Mouse (Mus musculus) liver, embryonic 16.5 days (tissue): ENCODE measurements around the gene Ccnk. TPM values are rescaled to one million over a fixed set of nuclear protein-coding genes. Genes with fewer than 3 reads are reported as not detected.

Experiments
- ATAC-seq: fragments of 200-750 bp; cut with Nextera tagmentation; 2 replicates; pipeline ENCODE4 v1.8.0; 2017; ENCODE audit warnings: low read depth, mild to moderate bottlenecking, moderate number of reproducible peaks, moderate library complexity
- H3K27ac ChIP-seq: fragments of 300-500 bp; sonication (generic); 2 replicates; pipeline ENCODE4 v1.5.1; 2014; ENCODE audit warnings: mild to moderate bottlenecking, low read length
- H3K27me3 ChIP-seq: fragments of 300-500 bp; sonication (generic); 2 replicates; pipeline ENCODE4 v1.6.1; 2014; ENCODE audit warnings: low read depth, low read length, mixed read lengths; ENCODE audit not compliant: control insufficient read depth, insufficient read depth
- H3K36me3 ChIP-seq: fragments of 300-500 bp; sonication (generic); 2 replicates; pipeline ENCODE4 v1.6.1; 2014; ENCODE audit warnings: mild to moderate bottlenecking; ENCODE audit not compliant: control insufficient read depth, insufficient read depth
- H3K4me1 ChIP-seq: fragments of 300-500 bp; sonication (generic); 2 replicates; pipeline ENCODE4 v1.6.1; 2014; ENCODE audit warnings: low read depth, low read length, mixed read lengths; ENCODE audit not compliant: control insufficient read depth
- H3K4me2 ChIP-seq: fragments of 300-500 bp; sonication (generic); 2 replicates; pipeline ENCODE4 v1.6.1; 2014; ENCODE audit warnings: low read depth, low read length, mixed read lengths
- H3K4me3 ChIP-seq: fragments of 300-500 bp; sonication (generic); 2 replicates; pipeline ENCODE4 v1.5.1; 2014; ENCODE audit warnings: low read depth, mild to moderate bottlenecking, low read length
- H3K9ac ChIP-seq: fragments of 300-500 bp; sonication (generic); 2 replicates; pipeline ENCODE4 v1.6.1; 2014; ENCODE audit warnings: low read depth, low read length
- H3K9me3 ChIP-seq: fragments of 300-500 bp; sonication (generic); replicated peaks from 2 replicates; pipeline ENCODE4 v1.6.1; 2016; ENCODE audit warnings: low read length; ENCODE audit not compliant: control insufficient read depth
- WGBS: fragments of 180-500 bp; shearing (Covaris S2); extraction: QIAGEN DNeasy Blood & Tissue Kit; methylation state at CpG from one replicate; pipeline ENCODE4 v1.1.7; 2014; ENCODE audit not compliant: insufficient replicate concordance; 5-methylcytosine and 5-hydroxymethylcytosine counted together
- polyA plus RNA-seq: library from polyadenylated mRNA; unstranded; fragments of >200 nt; fragmentation: Nextera tagmentation; extraction: Ambion mirVana; gene quantifications from 2 replicates; pipeline ENCODE4 v1.2.1, GENCODE M21; 2015

Gene Ccnk
- polyA plus RNA-seq, result 1.4 TPM in 2 replicates

DNA sequence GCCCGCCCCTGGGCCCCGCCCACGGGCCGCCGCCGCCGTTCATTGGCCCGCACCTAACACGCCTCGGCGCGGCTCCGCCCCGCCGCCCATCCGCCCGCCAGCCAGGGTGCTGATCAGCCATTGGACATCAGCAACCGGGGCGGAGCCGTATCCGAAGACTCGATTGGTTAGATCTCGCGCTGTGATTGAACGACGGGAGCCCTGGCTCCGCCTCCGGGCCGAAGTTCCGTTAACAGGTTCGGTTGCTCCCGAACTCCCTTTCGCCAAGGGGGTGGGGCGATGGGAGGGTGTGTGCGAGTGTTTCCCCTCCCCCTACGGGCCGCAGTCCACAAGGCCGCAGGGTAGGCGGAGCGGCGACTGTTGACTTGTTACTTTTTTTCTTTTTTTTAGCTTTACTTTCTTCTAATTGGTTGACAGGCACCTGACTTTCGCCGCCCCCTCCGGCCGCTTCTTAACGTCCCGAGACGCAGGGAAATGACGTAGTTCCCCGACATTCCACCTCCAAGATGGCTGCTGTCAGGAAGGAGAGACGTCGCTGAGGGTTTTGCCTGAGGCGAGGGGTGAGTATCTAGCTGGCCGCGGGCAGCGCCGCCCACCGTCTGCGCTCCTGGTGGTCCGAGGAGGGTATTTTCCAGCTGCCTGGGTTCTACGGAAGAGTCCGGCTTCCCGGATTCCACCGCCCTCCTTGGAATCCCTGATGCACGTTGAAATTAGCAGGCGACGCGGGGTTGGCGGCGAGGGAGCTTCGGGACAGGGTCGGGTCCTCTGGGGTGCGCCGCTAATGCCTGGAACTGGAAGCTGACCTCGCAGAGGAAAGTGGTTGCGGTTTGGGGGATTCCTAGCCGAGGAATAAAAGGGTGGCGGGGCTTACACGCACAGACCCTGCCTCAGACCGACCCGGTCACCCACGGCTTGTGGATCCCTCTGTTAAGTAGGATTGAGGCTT is at the start of gene Ccnk:
Ccnk (plus strand) TSS at position 259 of the 946 bp plus-strand sequence.
- WGBS, result under 1% methylated on average over 68 of the region's 82 CpGs
- peak within 1 kb of the TSS; percentile 91 for H3K4me2 ChIP-seq

GRCm38 (mm10) chr12:108132450-108133070 is 46.8 kb upstream of the Ccnk start:
- 86% methylated on average over 8 of the region's 8 CpGs for WGBS
- H3K4me2 ChIP-seq, result no peak overlapping the region
- H3K9me3 ChIP-seq, result no peaks in the 10 kb centered on the region
- peaks cover 17% of the 10 kb centered on the region for H3K36me3 ChIP-seq
- H3K27ac ChIP-seq, result no peak overlapping the region
- H3K4me3 ChIP-seq, result no peak overlapping the region
- H3K27me3 ChIP-seq, result no peaks in the 10 kb centered on the region
- H3K9ac ChIP-seq, result no peak overlapping the region
- no peak for ATAC-seq
- H3K4me1 ChIP-seq, result no peaks in the 10 kb centered on the region

More for the DNA sequence above, at the start of gene Ccnk:
- Histone ChIP-seq H3K9me3 (no peaks in the 10 kb centered on the region), H3K4me3 (peak within 1 kb of the TSS; percentile 99), H3K4me1 (peaks cover 23% of the 10 kb centered on the region), H3K27ac (peak within 1 kb of the TSS; percentile 96), H3K9ac (peak within 1 kb of the TSS; percentile 99), H3K36me3 (peaks cover 4% of the 10 kb centered on the region; the same call in 1 of the 2 replicates), H3K27me3 (no peaks in the 10 kb centered on the region)
- peak; percentile 92 for ATAC-seq

GRCm38 (mm10) chr12:108133181-108133580 is 46.2 kb upstream of the Ccnk start:
- 87% methylated on average over 2 of the region's 2 CpGs for WGBS
- ATAC-seq, result no peak
- Histone ChIP-seq H3K4me2 (no peak overlapping the region), H3K9me3 (no peaks in the 10 kb centered on the region), H3K4me1 (no peaks in the 10 kb centered on the region), H3K9ac (no peak overlapping the region), H3K4me3 (no peak overlapping the region), H3K36me3 (peaks cover 20% of the 10 kb centered on the region), H3K27ac (no peak overlapping the region), H3K27me3 (no peaks in the 10 kb centered on the region)

GRCm38 (mm10) chr12:108135610-108136208 is 43.7 kb upstream of the Ccnk start:
- ATAC-seq, result no peak
- H3K4me1 ChIP-seq, result no peaks in the 10 kb centered on the region
- H3K9me3 ChIP-seq, result no peaks in the 10 kb centered on the region
- H3K27ac ChIP-seq, result no peak overlapping the region
- H3K36me3 ChIP-seq, result peaks cover 15% of the 10 kb centered on the region
- no peak overlapping the region for H3K4me3 ChIP-seq
- no peak overlapping the region for H3K9ac ChIP-seq
- WGBS, result 72% methylated on average over 6 of the region's 6 CpGs
- H3K27me3 ChIP-seq, result no peaks in the 10 kb centered on the region
- H3K4me2 ChIP-seq, result no peak overlapping the region

- Histone ChIP-seq H3K36me3 (peaks cover 8% of the 10 kb centered on the region; the same call in 1 of the 2 replicates), H3K9ac (no peak overlapping the region), H3K9me3 (no peaks in the 10 kb centered on the region), H3K4me2 (no peak overlapping the region), H3K27me3 (no peaks in the 10 kb centered on the region), H3K27ac (no peak overlapping the region), H3K4me1 (no peaks in the 10 kb centered on the region; the same call in 1 of the 2 replicates), H3K4me3 (no peak overlapping the region)
- WGBS, result 86% methylated on average over 5 of the region's 5 CpGs
- no peak for ATAC-seq
These were observed 35.5 kb upstream of the Ccnk start for GRCm38 (mm10) chr12:108143624-108144498.

GRCm38 (mm10) chr12:108145198-108145597 is 34.2 kb upstream of the Ccnk start:
- no peaks in the 10 kb centered on the region; the same call in 1 of the 2 replicates for H3K4me1 ChIP-seq
- no peak overlapping the region for H3K4me2 ChIP-seq
- no peak overlapping the region for H3K9ac ChIP-seq
- WGBS, result 80% methylated on average over 3 of the region's 3 CpGs
- no peak overlapping the region for H3K4me3 ChIP-seq
- no peak for ATAC-seq
- H3K27me3 ChIP-seq, result no peaks in the 10 kb centered on the region
- H3K27ac ChIP-seq, result no peak overlapping the region
- peaks cover 6% of the 10 kb centered on the region; the same call in 1 of the 2 replicates for H3K36me3 ChIP-seq
- H3K9me3 ChIP-seq, result no peaks in the 10 kb centered on the region

GRCm38 (mm10) chr12:108149764-108150163 is 29.6 kb upstream of the Ccnk start:
- peaks cover 5% of the 10 kb centered on the region; the same call in 1 of the 2 replicates for H3K36me3 ChIP-seq
- no peak overlapping the region for H3K27ac ChIP-seq
- H3K4me1 ChIP-seq, result no peaks in the 10 kb centered on the region
- no peak overlapping the region for H3K4me2 ChIP-seq
- ATAC-seq, result no peak
- H3K4me3 ChIP-seq, result no peak overlapping the region
- 69% methylated on average over 3 of the region's 3 CpGs for WGBS
- H3K27me3 ChIP-seq, result no peaks in the 10 kb centered on the region
- no peaks in the 10 kb centered on the region for H3K9me3 ChIP-seq
- H3K9ac ChIP-seq, result no peak overlapping the region

GRCm38 (mm10) chr12:108152743-108153142 is 26.6 kb upstream of the Ccnk start:
- Histone ChIP-seq H3K4me3 (no peak overlapping the region), H3K27ac (no peak overlapping the region), H3K4me2 (no peak overlapping the region), H3K9me3 (no peaks in the 10 kb centered on the region), H3K36me3 (peaks cover 20% of the 10 kb centered on the region), H3K4me1 (no peaks in the 10 kb centered on the region), H3K9ac (no peak overlapping the region), H3K27me3 (no peaks in the 10 kb centered on the region)
- ATAC-seq, result no peak
- WGBS, result 90% methylated on average over 2 of the region's 2 CpGs
